Mouse (Mus musculus) intestine, embryonic 15.5 days (tissue): ENCODE measurements around the gene Olfr875. TPM values are rescaled to one million over a fixed set of nuclear protein-coding genes. Genes with fewer than 3 reads are reported as not detected.
A peak's percentile ranks its signal among the peaks of the same experiment; 100 is the strongest.
"Not testable (repeated sequence)": the region's sequence is repeated elsewhere in the genome, so short reads cannot be mapped to it uniquely, and the experiment has no call there.

ENCODE experiments used
- ATAC-seq: fragments of 200-750 bp; cut with Nextera tagmentation; 2 replicates; pipeline ENCODE4 v1.8.0; 2017; ENCODE audit warnings: moderate TSS enrichment, moderate library complexity
- H3K27ac ChIP-seq: fragments of 300-500 bp; sonication (generic); 2 replicates; pipeline ENCODE4 v1.5.1; 2015; ENCODE audit warnings: mild to moderate bottlenecking, inconsistent platforms
- H3K27me3 ChIP-seq: fragments of 300-500 bp; sonication (generic); replicated peaks from 2 replicates; pipeline ENCODE4 v1.6.1; 2015; ENCODE audit warnings: inconsistent platforms
- H3K36me3 ChIP-seq: fragments of 300-500 bp; sonication (generic); 2 replicates; pipeline ENCODE4 v1.6.1; 2015; ENCODE audit warnings: inconsistent platforms
- H3K4me1 ChIP-seq: fragments of 300-500 bp; sonication (generic); replicated peaks from 2 replicates; pipeline ENCODE4 v1.6.1; 2015; ENCODE audit warnings: inconsistent platforms
- H3K4me2 ChIP-seq: fragments of 300-500 bp; sonication (generic); replicated peaks from 2 replicates; pipeline ENCODE4 v1.6.1; 2015; ENCODE audit warnings: mild to moderate bottlenecking, inconsistent platforms
- H3K4me3 ChIP-seq: fragments of 300-500 bp; sonication (generic); replicated peaks from 2 replicates; pipeline ENCODE4 v1.5.1; 2015; ENCODE audit warnings: inconsistent platforms
- H3K9ac ChIP-seq: fragments of 300-500 bp; sonication (generic); 2 replicates; pipeline ENCODE4 v1.6.1; 2015; ENCODE audit warnings: inconsistent platforms
- H3K9me3 ChIP-seq: fragments of 300-500 bp; sonication (generic); 2 replicates; pipeline ENCODE4 v1.6.1; 2016; ENCODE audit warnings: inconsistent platforms
- WGBS: fragments of 180-500 bp; shearing (Covaris S2); methylation state at CpG from one replicate; pipeline ENCODE4 v1.1.7; 2015; 5-methylcytosine and 5-hydroxymethylcytosine counted together
- polyA plus RNA-seq: library from polyadenylated mRNA; unstranded; fragments of >200 nt; fragmentation: Nextera tagmentation; extraction: Ambion mirVana; gene quantifications from 2 replicates; pipeline ENCODE4 v1.2.1, GENCODE M21; 2015

Gene Olfr875
- polyA plus RNA-seq, result not detected in 2 replicates

- Histone ChIP-seq H3K4me1 (no peaks in the 10 kb centered on the region), H3K27ac (no peak within 1 kb of the TSS), H3K27me3 (no peaks in the 10 kb centered on the region), H3K9ac (no peak within 1 kb of the TSS), H3K4me3 (no peak within 1 kb of the TSS), H3K36me3 (no peaks in the 10 kb centered on the region), H3K4me2 (no peak within 1 kb of the TSS), H3K9me3 (no peaks in the 10 kb centered on the region)
- no peak for ATAC-seq
- WGBS, result 26% methylated on average over 2 of the region's 2 CpGs
Observed at GRCm38 (mm10) chr9:37771759-37772158, at the start of gene Olfr875. Olfr875 (plus strand) TSS chr9:37771857.

DNA sequence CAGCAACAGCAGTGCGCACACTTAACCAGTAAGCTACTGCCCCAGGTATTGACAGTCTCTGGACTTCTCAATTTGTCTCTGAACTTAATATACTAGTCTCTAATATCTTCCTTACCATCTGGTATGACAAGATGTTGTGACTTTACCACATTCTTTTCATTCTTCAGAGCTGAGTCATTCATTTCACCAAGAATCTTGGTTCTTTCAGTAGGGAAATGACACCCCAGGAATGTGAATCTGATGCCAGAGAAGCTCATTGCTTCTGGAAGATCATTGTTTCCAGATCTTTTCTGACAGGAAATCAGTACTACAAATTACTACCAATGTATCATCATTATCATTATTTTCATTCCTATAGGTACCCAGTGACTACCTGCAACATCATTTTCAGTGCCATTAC lies 37.3 kb upstream of the Olfr875 start:
- no peaks in the 10 kb centered on the region for H3K9me3 ChIP-seq
- no peak for ATAC-seq
- no peaks in the 10 kb centered on the region for H3K27me3 ChIP-seq
- 94% methylated on average over 1 of the region's 1 CpGs for WGBS
- no peak overlapping the region for H3K4me3 ChIP-seq
- H3K36me3 ChIP-seq, result no peaks in the 10 kb centered on the region
- H3K4me2 ChIP-seq, result no peak overlapping the region
- H3K4me1 ChIP-seq, result no peaks in the 10 kb centered on the region
- H3K9ac ChIP-seq, result no peak overlapping the region
- no peak overlapping the region for H3K27ac ChIP-seq

DNA sequence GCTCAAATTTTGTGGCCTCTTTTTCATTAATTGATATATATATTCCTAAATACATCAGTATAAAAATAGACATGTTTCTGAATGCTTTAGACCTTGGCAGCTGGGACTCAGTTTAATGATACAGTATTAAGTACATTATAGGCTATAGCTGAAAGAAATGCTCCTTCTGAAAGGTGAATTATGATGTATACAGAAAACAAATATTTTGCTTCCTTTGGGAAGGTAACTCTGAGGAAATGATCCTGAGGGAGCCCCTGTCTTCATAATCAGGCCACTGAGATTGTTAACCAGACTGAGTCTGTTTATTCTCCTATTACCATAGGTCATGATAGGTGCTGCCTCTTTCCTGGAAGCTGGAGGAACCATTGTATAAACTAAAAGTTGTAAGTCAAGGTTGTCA lies 26.9 kb upstream of the Olfr875 start, which contains the start of gene Olfr874:
Gene Olfr874 (plus strand): TSS at position 301 of the 400 bp plus-strand sequence.
- no peak within 1 kb of the TSS for H3K27ac ChIP-seq
- no peaks in the 10 kb centered on the region for H3K4me1 ChIP-seq
- no peak for ATAC-seq
- H3K9ac ChIP-seq, result no peak within 1 kb of the TSS
- no peaks in the 10 kb centered on the region for H3K9me3 ChIP-seq
- H3K27me3 ChIP-seq, result no peaks in the 10 kb centered on the region
- no peak within 1 kb of the TSS for H3K4me3 ChIP-seq
- H3K36me3 ChIP-seq, result no peaks in the 10 kb centered on the region
- no peak within 1 kb of the TSS for H3K4me2 ChIP-seq

GRCm38 (mm10) chr9:37750319-37751075 lies 21.2 kb upstream of the Olfr875 start:
- Histone ChIP-seq H3K4me1 (no peaks in the 10 kb centered on the region), H3K27me3 (no peaks in the 10 kb centered on the region), H3K27ac (no peak overlapping the region), H3K36me3 (no peaks in the 10 kb centered on the region), H3K9ac (no peak overlapping the region), H3K4me2 (no peak overlapping the region), H3K4me3 (no peak overlapping the region), H3K9me3 (no peaks in the 10 kb centered on the region)
- 49% methylated on average over 7 of the region's 7 CpGs for WGBS
- no peak for ATAC-seq

GRCm38 (mm10) chr9:37751467-37751866 lies 20.2 kb upstream of the Olfr875 start:
- H3K27ac ChIP-seq, result no peak overlapping the region
- H3K4me3 ChIP-seq, result no peak overlapping the region
- H3K36me3 ChIP-seq, result no peaks in the 10 kb centered on the region
- ATAC-seq, result no peak
- H3K4me2 ChIP-seq, result no peak overlapping the region
- WGBS, result 67% methylated on average over 2 of the region's 2 CpGs
- no peak overlapping the region for H3K9ac ChIP-seq
- no peaks in the 10 kb centered on the region for H3K4me1 ChIP-seq
- no peaks in the 10 kb centered on the region for H3K27me3 ChIP-seq
- no peaks in the 10 kb centered on the region for H3K9me3 ChIP-seq

GRCm38 (mm10) chr9:37752006-37752405 lies 19.7 kb upstream of the Olfr875 start:
- Histone ChIP-seq H3K4me3 (no peak overlapping the region), H3K9ac (no peak overlapping the region), H3K27me3 (no peaks in the 10 kb centered on the region), H3K9me3 (no peaks in the 10 kb centered on the region), H3K36me3 (no peaks in the 10 kb centered on the region), H3K4me1 (no peaks in the 10 kb centered on the region), H3K4me2 (no peak overlapping the region), H3K27ac (no peak overlapping the region)
- 66% methylated on average over 4 of the region's 4 CpGs for WGBS
- ATAC-seq, result no peak

- Histone ChIP-seq H3K4me3 (no peak overlapping the region), H3K27ac (no peak overlapping the region), H3K36me3 (no peaks in the 10 kb centered on the region), H3K27me3 (no peaks in the 10 kb centered on the region), H3K4me2 (no peak overlapping the region), H3K4me1 (no peaks in the 10 kb centered on the region), H3K9ac (no peak overlapping the region), H3K9me3 (no peaks in the 10 kb centered on the region)
- no peak for ATAC-seq
- WGBS, result 83% methylated on average over 2 of the region's 2 CpGs
Observed at GRCm38 (mm10) chr9:37761728-37762127, 9.9 kb upstream of the Olfr875 start.

- no peaks in the 10 kb centered on the region for H3K4me1 ChIP-seq
- no peaks in the 10 kb centered on the region for H3K9me3 ChIP-seq
- no peak for ATAC-seq
- WGBS, result 61% methylated on average over 2 of the region's 2 CpGs
- no peak overlapping the region for H3K9ac ChIP-seq
- H3K4me3 ChIP-seq, result no peak overlapping the region
- no peaks in the 10 kb centered on the region for H3K27me3 ChIP-seq
- no peak overlapping the region for H3K27ac ChIP-seq
- no peak overlapping the region for H3K4me2 ChIP-seq
- H3K36me3 ChIP-seq, result no peaks in the 10 kb centered on the region
Observed at GRCm38 (mm10) chr9:37762541-37762940, 9.1 kb upstream of the Olfr875 start.

GRCm38 (mm10) chr9:37770661-37771060 lies 996 bp upstream of the Olfr875 start:
- ATAC-seq, result no peak

DNA sequence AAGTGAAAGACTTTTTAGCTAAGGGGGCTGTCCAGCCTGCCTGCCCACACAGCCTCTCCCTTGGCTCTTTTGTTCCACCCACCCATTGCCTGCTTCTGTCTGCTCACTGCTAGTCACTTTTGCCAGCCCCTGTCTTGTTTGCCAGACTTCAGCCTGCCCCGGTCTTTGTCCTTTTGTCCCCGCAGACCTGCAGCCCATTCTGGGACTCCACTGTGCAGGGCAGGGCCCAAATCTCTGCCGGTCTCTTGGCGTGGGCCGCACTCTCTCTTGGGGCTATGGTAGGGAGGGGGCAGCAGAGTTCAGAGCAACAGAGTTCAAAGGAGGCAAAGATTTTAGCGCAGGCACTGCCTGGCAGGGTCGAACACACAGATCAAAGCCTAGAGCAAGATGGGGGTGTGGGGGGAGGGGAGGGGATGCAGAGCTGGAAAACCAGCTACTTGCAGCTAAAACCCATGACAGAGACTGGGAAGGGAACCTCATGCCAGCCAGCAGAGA lies 11.2 kb downstream of the Olfr875 start:
- H3K4me3 ChIP-seq, result 0 out of 2 replicates have a peak overlapping the region, but pooled peaks have one; percentile 4
- H3K9me3 ChIP-seq, result no peaks in the 10 kb centered on the region
- no peak overlapping the region for H3K9ac ChIP-seq
- WGBS, result 4% methylated on average over 7 of the region's 7 CpGs
- peak overlapping the region; percentile 45 for H3K4me2 ChIP-seq
- no peaks in the 10 kb centered on the region for H3K27me3 ChIP-seq
- H3K4me1 ChIP-seq, result no peaks in the 10 kb centered on the region; the same call in 1 of the 2 replicates
- no peak overlapping the region for H3K27ac ChIP-seq
- H3K36me3 ChIP-seq, result no peaks in the 10 kb centered on the region
- ATAC-seq, result peak; percentile 56

More at GRCm38 (mm10) chr9:37770661-37771060, 996 bp upstream of the Olfr875 start:
- Histone ChIP-seq H3K9ac (no peak overlapping the region), H3K4me2 (no peak overlapping the region), H3K4me1 (no peaks in the 10 kb centered on the region), H3K4me3 (no peak overlapping the region), H3K27ac (no peak overlapping the region), H3K9me3 (no peaks in the 10 kb centered on the region), H3K36me3 (no peaks in the 10 kb centered on the region), H3K27me3 (no peaks in the 10 kb centered on the region)
- 61% methylated on average over 2 of the region's 2 CpGs for WGBS

GRCm38 (mm10) chr9:37783394-37784387 lies 12.0 kb downstream of the Olfr875 start:
- not testable (repeated sequence) for H3K4me2 ChIP-seq, H3K27ac ChIP-seq, H3K9ac ChIP-seq, ATAC-seq, H3K4me3 ChIP-seq, H3K27me3 ChIP-seq, H3K4me1 ChIP-seq, H3K9me3 ChIP-seq, H3K36me3 ChIP-seq
- WGBS, result 65% methylated on average over 11 of the region's 15 CpGs

DNA sequence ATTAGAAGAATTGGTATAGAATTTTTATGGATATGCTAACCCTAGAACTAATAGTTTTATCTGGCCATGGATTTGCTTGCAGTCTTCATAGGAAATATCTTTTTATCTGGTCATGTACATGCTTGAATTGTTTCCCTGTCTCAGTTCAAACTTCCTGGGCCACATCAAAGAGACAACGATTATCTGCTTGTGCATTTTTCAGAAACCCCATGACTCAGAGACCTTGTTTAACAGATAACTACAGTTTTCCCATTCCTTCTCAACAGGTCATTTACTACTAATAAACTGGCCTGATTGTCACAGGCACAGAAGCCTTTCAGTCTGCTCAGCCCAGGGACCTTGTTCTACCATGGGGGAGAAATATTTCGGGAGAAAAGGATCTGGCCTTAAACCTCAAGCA lies 14.8 kb downstream of the Olfr875 start:
- no peak for ATAC-seq
- H3K4me1 ChIP-seq, result no peaks in the 10 kb centered on the region; the same call in 1 of the 2 replicates
- H3K4me3 ChIP-seq, result no peak overlapping the region
- no peaks in the 10 kb centered on the region for H3K36me3 ChIP-seq
- H3K9ac ChIP-seq, result no peak overlapping the region
- H3K27ac ChIP-seq, result no peak overlapping the region
- no peaks in the 10 kb centered on the region for H3K9me3 ChIP-seq
- H3K4me2 ChIP-seq, result no peak overlapping the region
- 65% methylated on average over 2 of the region's 2 CpGs for WGBS
- H3K27me3 ChIP-seq, result no peaks in the 10 kb centered on the region
